Mouse (Mus musculus) layer of hippocampus, postnatal 10 days (tissue): ENCODE measurements around the gene Ercc1. TPM values are rescaled to one million over a fixed set of nuclear protein-coding genes. Genes with fewer than 3 reads are reported as not detected.

ENCODE experiments used
- DNase-seq, 2 experiments: peaks; one replicate each; pipeline ENCODE4 v3.0.0; 2021; ENCODE audit warnings: low spot score in 2 of 2
- total RNA-seq, 2 experiments: library from RNA; stranded (reverse); gene quantifications; 2 replicates each; pipeline ENCODE4 v1.2.3; 2021

The Ercc1 gene
- total RNA-seq, 2 experiments from 2014 or later = 43.1 to 43.9 TPM

DNA sequence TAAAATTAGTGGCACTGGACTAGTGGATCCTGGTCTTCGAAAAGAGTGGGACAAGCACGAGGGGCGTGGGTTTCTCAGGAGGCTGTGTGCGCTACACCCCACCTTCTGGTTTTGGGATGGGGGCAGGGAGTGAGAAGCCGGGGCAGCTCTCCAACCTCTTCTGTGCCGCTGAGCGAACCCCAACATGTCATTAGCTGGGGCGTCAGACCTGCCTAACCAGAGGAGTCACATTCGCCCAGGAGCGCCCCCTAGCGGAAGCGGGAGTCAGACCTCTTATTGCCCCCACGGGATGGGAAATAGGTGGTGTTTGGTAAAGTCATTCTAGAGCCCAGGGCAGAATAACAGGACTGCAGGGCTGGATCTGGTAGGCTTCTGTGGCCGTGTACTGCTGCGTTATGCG lies 17.1 kb downstream of the Ercc1 start:
- peak; percentile 74 to 80 for DNase-seq

- no peak for DNase-seq
Measured at GRCm38 (mm10) chr7:19362276-19362675, 17.7 kb downstream of the Ercc1 start.

- DNase-seq = peak; percentile 49 to 64
Measured at GRCm38 (mm10) chr7:19363881-19364280, 19.3 kb downstream of the Ercc1 start.

- no peak for DNase-seq
Measured at GRCm38 (mm10) chr7:19365376-19365775, 20.8 kb downstream of the Ercc1 start.

- DNase-seq = no peak
Measured at GRCm38 (mm10) chr7:19368380-19368779, 23.8 kb downstream of the Ercc1 start.

DNA sequence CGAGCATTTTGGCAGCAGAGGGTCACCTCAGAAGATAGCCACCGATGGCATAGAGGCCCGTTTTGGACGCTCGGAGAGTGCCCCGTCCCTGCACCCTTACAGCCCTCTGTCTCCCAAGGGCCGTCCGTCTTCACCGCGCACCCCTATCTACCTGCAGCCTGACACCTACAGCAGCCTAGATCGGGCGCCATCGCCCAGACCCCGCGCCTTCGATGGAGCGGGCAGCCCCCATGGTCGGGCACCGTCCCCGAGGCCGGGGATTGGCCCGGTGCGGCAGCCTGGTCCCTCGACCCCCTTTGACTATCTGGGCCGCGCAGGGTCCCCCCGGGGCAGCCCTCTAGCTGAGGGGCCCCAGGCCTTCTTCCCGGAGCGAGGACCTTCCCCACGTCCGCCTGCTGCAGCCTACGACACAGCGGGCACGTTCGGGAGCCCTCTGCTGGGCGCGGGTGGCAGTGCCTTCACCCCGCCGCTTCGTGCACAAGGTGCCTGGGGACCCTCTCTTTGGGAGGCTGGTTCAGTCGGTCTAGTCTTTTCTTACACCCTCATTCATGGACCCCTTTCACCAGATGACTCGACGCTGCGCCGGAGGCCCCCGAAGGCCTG lies 25.3 kb downstream of the Ercc1 start:
- peak; percentile 82 to 87 for DNase-seq

GRCm38 (mm10) chr7:19373367-19373766 lies 28.8 kb downstream of the Ercc1 start:
- no peak for DNase-seq

DNA sequence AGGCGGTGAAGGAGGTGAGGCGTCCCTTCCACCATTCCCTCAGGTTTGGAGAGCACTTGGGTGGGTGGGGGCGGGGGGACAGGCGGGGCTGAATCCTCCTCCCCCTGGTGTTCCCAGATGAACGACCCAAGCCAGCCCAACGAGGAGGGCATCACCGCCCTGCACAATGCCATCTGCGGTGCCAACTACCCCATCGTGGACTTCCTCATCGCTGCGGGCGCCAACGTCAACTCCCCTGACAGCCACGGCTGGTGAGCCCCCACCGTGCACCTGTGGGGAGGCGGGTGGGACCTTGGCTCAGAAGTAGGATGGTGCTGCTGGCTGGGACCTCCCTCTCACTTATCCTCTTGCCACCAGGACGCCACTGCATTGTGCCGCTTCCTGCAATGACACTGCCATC lies 30.8 kb downstream of the Ercc1 start:
- DNase-seq = no peak

GRCm38 (mm10) chr7:19376019-19376418 lies 31.4 kb downstream of the Ercc1 start:
- DNase-seq = no peak

DNA sequence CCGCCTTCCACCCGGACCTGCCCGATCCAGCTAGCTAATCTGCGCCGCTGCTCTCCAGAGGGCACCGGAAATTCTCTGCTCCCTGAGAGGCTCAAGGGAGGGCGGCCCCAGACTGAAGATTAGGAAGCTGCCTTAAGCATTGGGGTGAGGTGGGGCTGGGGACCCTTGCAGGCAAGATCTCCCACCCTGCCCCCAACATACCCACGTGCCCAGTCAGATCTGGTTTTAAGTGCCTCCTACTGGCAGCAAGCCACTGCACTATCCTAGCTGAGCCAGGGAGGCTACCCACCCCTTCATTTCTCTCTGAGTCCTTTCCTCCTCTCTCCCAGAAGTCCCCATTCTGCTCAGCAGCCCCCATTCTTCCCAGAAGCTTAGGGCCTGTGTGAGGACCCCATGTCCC lies 33.5 kb downstream of the Ercc1 start:
- no peak for DNase-seq

GRCm38 (mm10) chr7:19381377-19382165 lies 37.0 kb downstream of the Ercc1 start, which contains the start of gene Ercc2:
TSS of gene Ercc2 (plus strand) at chr7:19382010.
- DNase-seq = peak; percentile 99 to 100

DNA sequence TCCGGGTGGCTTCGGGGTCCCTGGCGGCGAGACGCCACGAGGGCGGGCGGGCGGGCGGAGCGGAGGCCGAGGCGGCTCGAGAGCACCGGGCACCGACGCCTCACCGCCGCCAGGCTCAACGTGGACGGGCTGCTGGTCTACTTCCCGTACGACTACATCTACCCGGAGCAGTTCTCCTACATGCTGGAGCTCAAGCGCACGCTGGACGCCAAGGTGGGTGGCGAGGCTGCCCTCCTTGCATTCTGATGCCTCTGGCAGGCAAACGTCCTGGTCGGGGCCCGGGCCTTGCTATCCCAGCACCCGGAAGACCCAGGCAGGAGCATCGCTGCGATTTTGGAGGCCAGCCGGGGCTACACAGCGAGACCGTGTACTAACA lies 37.6 kb downstream of the Ercc1 start:
- DNase-seq = no peak

GRCm38 (mm10) chr7:19383708-19384107 lies 39.1 kb downstream of the Ercc1 start:
- DNase-seq = no peak

DNA sequence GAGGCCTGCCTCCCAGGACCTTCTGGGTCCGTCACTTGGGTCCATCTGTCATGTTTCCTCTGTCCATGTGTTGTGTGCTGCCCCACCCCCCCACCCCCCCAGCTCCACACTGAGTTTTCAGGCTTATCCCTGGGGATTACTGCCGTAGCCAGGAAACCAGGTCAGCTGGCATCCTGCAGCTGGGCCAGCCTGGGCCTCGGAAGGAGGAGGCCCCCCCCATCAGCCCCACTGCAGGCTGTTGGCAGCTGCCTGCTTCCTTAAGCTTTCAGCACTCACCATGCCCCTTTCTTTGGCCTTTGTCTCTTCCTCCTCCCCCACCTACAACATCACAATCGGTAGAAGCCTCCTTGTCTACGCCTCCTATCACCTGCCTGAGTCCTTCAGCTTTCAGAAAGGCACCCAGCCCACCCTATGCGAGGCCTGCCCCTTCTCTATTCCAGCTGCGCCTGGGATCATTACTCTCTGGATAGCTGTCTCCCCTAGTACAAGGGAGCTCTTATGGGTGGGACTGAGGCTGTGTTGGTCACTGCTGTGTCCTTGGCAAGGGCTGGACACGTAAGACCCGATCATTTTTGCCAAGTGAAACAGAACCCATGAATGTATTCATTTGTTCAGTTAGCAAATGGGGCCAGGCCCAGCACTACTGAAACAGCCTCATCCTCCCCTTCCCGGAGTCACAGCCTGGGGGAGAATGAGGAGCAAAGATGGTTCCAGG lies 44.3 kb downstream of the Ercc1 start:
- DNase-seq = peak; percentile 47 to 61

DNA sequence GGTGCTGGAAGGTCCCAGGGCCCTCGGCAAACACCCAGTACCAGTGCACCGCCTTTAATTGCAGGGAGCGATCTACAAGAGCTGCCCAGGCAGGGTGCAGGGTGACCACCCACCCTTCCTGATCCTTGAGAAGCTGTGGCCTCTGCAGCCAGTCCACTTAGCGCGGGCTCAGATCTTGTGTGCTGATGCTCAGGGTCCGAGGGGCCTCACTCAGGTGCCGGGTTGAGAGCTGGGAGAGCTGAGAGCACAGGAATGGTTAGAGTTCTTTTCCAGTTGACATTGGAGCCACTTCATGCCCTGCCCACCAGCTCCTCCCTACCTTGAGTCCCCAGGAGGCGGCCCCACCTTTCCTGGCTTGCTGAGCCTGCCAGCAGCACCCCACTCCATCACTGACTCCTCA lies 49.9 kb downstream of the Ercc1 start:
- DNase-seq = no peak

GRCm38 (mm10) chr7:19399496-19400280 lies 55.1 kb downstream of the Ercc1 start:
- DNase-seq = no peak

GRCm38 (mm10) chr7:19400946-19401345 lies 56.4 kb downstream of the Ercc1 start:
- no peak for DNase-seq

DNA sequence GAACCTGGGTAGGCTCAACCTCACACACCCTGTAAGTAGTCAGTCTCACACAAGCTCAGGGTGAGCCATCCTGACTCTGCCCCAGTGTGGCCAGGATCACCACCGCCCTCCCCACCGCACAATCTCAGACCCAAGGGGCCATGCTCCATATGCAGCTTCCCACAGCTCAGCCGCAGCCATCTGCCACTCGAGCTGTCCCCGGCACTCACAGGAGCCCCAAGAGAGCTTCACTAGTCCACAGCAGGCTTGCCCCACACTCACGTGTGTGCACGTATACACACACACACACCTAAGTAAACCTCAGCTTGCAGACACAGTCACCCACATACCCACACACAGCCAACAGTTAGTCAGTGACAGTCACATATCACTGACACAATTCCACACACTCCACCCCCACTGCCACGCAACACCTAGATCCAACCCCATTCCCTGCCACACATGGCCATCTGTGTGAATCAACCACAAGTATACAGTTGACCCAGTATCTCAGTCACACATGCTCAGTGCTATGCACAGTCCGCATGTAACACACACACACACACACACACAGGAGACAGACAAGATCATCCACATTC lies 58.0 kb downstream of the Ercc1 start:
- no peak for DNase-seq

GRCm38 (mm10) chr7:19403731-19404296 lies 59.2 kb downstream of the Ercc1 start, which contains the start of gene Klc3:
TSS of gene Klc3 (minus strand) at chr7:19404104.
- no peak for DNase-seq

DNA sequence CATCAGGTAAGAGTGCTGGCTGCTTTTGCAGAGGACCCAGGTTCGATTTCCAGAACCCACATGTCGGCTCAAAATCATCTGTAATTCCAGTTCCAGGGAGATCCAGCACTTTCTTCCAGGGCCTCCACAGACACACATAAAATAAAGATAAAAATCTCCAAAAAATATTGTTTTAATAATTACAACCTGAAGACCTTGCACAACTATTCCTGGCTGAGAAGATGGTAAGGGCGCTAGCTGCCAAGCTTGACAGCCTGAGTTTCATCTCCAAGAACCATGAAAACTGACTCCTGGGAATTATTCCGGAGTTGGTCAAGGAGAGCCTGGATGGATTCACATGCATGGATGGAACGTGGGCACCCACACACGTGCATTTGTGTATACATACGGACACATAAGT lies 59.9 kb downstream of the Ercc1 start, which contains the start of gene Ckm:
Ckm (plus strand) TSS at position 301 of the 400 bp plus-strand sequence.
- no peak for DNase-seq
